Mouse (Mus musculus): ENCODE measurements around the gene Tnfrsf8. TPM values are rescaled to one million over a fixed set of nuclear protein-coding genes. Genes with fewer than 3 reads are reported as not detected.
"Not testable (repeated sequence)": the region's sequence is repeated elsewhere in the genome, so short reads cannot be mapped to it uniquely, and the experiment has no call there.

Gene Tnfrsf8
- 0.06 and 0.14 TPM in 2 replicates for polyA plus RNA-seq (2016; fragmentation: Nextera tagmentation; extraction: Ambion mirVana)

DNA sequence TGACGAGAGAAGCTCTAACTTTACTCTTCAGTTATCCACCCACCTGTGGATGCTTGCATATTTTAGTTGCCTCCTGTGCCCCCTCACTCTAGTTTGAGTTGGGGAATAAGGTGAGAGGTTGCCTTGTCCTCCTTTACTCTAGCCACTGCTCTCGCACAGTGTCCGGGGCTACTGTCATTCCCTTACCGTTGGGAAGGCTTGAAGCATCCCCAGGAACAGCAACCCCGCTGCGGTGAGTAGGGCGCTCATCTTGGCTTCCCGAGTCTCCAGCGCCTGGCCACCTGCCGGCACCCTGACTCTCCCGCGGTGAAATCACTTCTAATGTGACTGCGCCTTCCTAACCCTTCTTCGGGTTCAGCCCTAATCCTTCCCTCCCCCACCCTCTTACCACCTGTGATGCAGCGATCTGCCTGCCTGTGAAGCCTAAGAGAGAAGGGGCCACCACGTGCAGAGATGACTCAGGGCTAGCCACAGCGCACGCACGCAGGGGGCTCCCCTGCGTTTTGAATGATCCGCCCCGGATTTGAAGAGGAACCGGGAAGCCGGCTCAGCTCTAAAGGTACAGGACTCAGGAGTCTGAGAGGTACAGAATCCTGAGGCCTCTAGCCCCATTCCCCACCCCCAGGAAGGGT, at the start of gene Tnfrsf8:
Gene Tnfrsf8, minus strand, starts transcription at position 329 of the 632 bp plus-strand sequence.
- no peak within 1 kb of the TSS for H3K9ac ChIP-seq (replicated peaks)
- H3K27me3 ChIP-seq, result peaks cover 32% of the 10 kb centered on the region
- no peaks in the 10 kb centered on the region for H3K36me3 ChIP-seq
- ATAC-seq (ENCODE audit: insufficient number of reproducible peaks, insufficient read depth, low FRiP score, low TSS enrichment, low read depth), result no peak
- no peak within 1 kb of the TSS for H3K27ac ChIP-seq
- WGBS, result 3% methylated on average over 24 of the region's 24 CpGs
- H3K4me2 ChIP-seq, result no peak within 1 kb of the TSS
- H3K4me3 ChIP-seq (replicated peaks), result no peak within 1 kb of the TSS
- no peaks in the 10 kb centered on the region for H3K4me1 ChIP-seq (replicated peaks)
- H3K9me3 ChIP-seq, result no peaks in the 10 kb centered on the region

DNA sequence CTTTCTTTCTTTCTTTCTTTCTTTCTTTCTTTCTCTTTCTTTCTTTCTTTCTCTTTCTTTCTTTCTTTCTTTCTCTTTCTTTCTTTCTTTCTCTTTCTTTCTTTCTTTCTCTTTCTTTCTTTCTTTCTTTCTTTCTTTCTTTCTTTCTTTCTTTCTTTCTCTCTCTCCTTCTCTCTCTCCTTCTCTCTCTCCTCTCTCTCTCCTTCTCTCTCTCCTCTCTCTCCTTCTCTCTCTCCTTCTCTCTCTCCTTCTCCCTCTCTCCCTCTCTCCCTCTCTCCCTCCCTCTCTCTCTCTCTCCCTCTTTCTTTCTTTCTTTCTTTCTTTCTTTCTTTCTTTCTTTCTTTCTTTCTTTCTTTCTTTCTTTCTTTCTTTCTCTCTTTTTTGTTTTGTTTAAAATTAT, 46.7 kb upstream of the Tnfrsf8 start:
- H3K36me3 ChIP-seq; H3K9ac ChIP-seq (replicated peaks); H3K4me2 ChIP-seq; H3K27me3 ChIP-seq; H3K4me1 ChIP-seq (replicated peaks); H3K27ac ChIP-seq; ATAC-seq (ENCODE audit: insufficient number of reproducible peaks, insufficient read depth, low FRiP score, low TSS enrichment, low read depth); H3K4me3 ChIP-seq (replicated peaks); H3K9me3 ChIP-seq: not testable (repeated sequence)

DNA sequence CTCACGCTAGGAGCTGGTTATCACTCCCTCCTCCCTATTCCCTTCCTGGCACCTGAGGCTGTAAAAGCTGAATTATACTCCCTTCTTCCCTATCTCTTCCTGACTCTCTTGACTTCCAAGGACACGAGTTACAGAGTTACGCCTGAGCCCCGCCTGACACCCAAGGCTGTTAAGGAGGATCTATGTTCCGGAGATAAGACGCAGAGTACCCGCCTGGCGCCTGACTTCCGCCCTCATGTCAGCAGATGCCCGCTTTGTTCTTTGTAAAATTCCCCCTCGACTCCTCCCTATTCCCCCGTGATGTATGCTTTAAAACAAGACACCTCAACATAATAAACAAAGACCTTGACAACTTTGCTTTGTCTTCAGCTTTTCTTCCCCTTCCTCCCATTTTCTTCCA, 46.1 kb upstream of the Tnfrsf8 start:
- Histone ChIP-seq H3K9me3 (no peaks in the 10 kb centered on the region), H3K9ac (replicated peaks) (no peak overlapping the region), H3K4me2 (peak overlapping the region; percentile 26; the same call in 1 of the 2 replicates), H3K4me3 (replicated peaks) (no peak overlapping the region), H3K27me3 (no peaks in the 10 kb centered on the region), H3K36me3 (no peaks in the 10 kb centered on the region), H3K27ac (no peak overlapping the region), H3K4me1 (replicated peaks) (no peaks in the 10 kb centered on the region)
- ATAC-seq (ENCODE audit: insufficient number of reproducible peaks, insufficient read depth, low FRiP score, low TSS enrichment, low read depth), result no peak
- 4% methylated on average over 12 of the region's 12 CpGs for WGBS

GRCm38 (mm10) chr4:145360567-145360966, 45.6 kb upstream of the Tnfrsf8 start:
- WGBS, result 63% methylated on average over 1 of the region's 1 CpGs
- Histone ChIP-seq H3K9me3 (no peaks in the 10 kb centered on the region), H3K9ac (replicated peaks) (no peak overlapping the region), H3K27me3 (no peaks in the 10 kb centered on the region), H3K27ac (no peak overlapping the region), H3K4me3 (replicated peaks) (no peak overlapping the region), H3K4me1 (replicated peaks) (no peaks in the 10 kb centered on the region), H3K36me3 (no peaks in the 10 kb centered on the region), H3K4me2 (no peak overlapping the region)
- ATAC-seq (ENCODE audit: insufficient number of reproducible peaks, insufficient read depth, low FRiP score, low TSS enrichment, low read depth), result no peak

GRCm38 (mm10) chr4:145356234-145356633, 41.3 kb upstream of the Tnfrsf8 start:
- Histone ChIP-seq H3K9me3 (no peaks in the 10 kb centered on the region), H3K4me1 (replicated peaks) (no peaks in the 10 kb centered on the region), H3K4me2 (no peak overlapping the region), H3K27ac (no peak overlapping the region), H3K27me3 (no peaks in the 10 kb centered on the region), H3K4me3 (replicated peaks) (no peak overlapping the region), H3K36me3 (no peaks in the 10 kb centered on the region), H3K9ac (replicated peaks) (no peak overlapping the region)
- ATAC-seq (ENCODE audit: insufficient number of reproducible peaks, insufficient read depth, low FRiP score, low TSS enrichment, low read depth), result no peak

GRCm38 (mm10) chr4:145353855-145354254, 38.9 kb upstream of the Tnfrsf8 start:
- H3K27ac ChIP-seq, result no peak overlapping the region
- H3K9me3 ChIP-seq, result no peaks in the 10 kb centered on the region
- 42% methylated on average over 2 of the region's 2 CpGs for WGBS
- no peak for ATAC-seq (ENCODE audit: insufficient number of reproducible peaks, insufficient read depth, low FRiP score, low TSS enrichment, low read depth)
- H3K4me3 ChIP-seq (replicated peaks), result no peak overlapping the region
- H3K36me3 ChIP-seq, result no peaks in the 10 kb centered on the region
- no peaks in the 10 kb centered on the region for H3K4me1 ChIP-seq (replicated peaks)
- H3K27me3 ChIP-seq, result no peaks in the 10 kb centered on the region
- H3K4me2 ChIP-seq, result no peak overlapping the region
- no peak overlapping the region for H3K9ac ChIP-seq (replicated peaks)

DNA sequence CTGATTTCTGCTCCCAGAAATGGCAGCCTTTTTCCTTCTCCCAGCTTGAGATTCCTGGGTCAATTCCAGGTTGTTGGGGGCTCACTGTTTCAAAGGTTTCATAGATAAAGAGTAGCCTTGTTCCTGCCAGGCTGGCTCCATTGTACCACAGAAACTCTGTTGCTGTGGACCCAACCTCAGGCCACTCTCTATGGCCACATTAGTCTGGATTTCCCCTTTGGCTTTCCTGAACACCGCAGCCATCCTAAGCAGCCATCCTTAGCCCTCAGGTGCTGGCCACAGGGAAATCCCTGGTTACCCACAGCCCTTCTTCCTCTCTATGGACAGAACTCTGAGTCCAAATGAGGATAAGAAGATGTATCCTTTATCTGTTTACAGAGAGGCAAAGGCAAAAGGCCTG, 30.0 kb upstream of the Tnfrsf8 start:
- Histone ChIP-seq H3K27me3 (no peaks in the 10 kb centered on the region), H3K9me3 (no peaks in the 10 kb centered on the region), H3K4me2 (no peak overlapping the region), H3K9ac (replicated peaks) (no peak overlapping the region), H3K4me3 (replicated peaks) (no peak overlapping the region), H3K4me1 (replicated peaks) (no peaks in the 10 kb centered on the region), H3K27ac (no peak overlapping the region), H3K36me3 (no peaks in the 10 kb centered on the region)
- 93% methylated on average over 1 of the region's 1 CpGs for whole genome bisulfite sequencing
- ATAC-seq (ENCODE audit: insufficient number of reproducible peaks, insufficient read depth, low FRiP score, low TSS enrichment, low read depth), result no peak

- no peaks in the 10 kb centered on the region for H3K36me3 ChIP-seq
- WGBS, result 88% methylated on average over 6 of the region's 6 CpGs
- no peaks in the 10 kb centered on the region for H3K9me3 ChIP-seq
- no peaks in the 10 kb centered on the region for H3K27me3 ChIP-seq
- H3K27ac ChIP-seq, result no peak overlapping the region
- H3K4me2 ChIP-seq, result no peak overlapping the region
- no peaks in the 10 kb centered on the region for H3K4me1 ChIP-seq (replicated peaks)
- H3K9ac ChIP-seq (replicated peaks), result no peak overlapping the region
- no peak for ATAC-seq (ENCODE audit: insufficient number of reproducible peaks, insufficient read depth, low FRiP score, low TSS enrichment, low read depth)
- no peak overlapping the region for H3K4me3 ChIP-seq (replicated peaks)
Measured at GRCm38 (mm10) chr4:145341879-145342809, 27.2 kb upstream of the Tnfrsf8 start.

- no peak overlapping the region for H3K4me2 ChIP-seq
- 75% methylated on average over 9 of the region's 9 CpGs for WGBS
- H3K27me3 ChIP-seq, result no peaks in the 10 kb centered on the region
- no peaks in the 10 kb centered on the region for H3K36me3 ChIP-seq
- no peak for ATAC-seq (ENCODE audit: insufficient number of reproducible peaks, insufficient read depth, low FRiP score, low TSS enrichment, low read depth)
- H3K4me3 ChIP-seq (replicated peaks), result no peak overlapping the region
- H3K4me1 ChIP-seq (replicated peaks), result no peaks in the 10 kb centered on the region
- H3K9me3 ChIP-seq, result no peaks in the 10 kb centered on the region
- no peak overlapping the region for H3K9ac ChIP-seq (replicated peaks)
- H3K27ac ChIP-seq, result no peak overlapping the region
Measured at GRCm38 (mm10) chr4:145337906-145338858, 23.2 kb upstream of the Tnfrsf8 start.

DNA sequence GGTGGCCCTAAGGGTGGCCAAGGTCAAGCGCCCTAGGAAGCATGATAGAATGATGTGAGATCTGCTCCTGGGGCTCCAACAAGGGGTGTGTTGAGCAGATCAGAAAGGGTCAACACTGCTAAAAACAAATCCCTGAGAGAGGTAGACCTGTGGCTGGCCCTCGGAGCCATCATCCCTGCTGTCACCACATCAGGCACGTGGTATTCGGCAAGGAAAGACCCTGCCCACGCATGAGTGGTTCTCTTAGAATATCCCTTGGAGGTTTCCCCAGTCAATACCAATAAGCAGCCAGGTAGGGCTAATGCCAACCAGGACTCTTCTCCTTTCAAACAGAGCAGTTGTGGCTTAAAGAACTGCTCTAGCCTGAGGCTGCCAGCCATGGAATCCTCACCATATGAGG, 21.6 kb upstream of the Tnfrsf8 start:
- WGBS, result 90% methylated on average over 5 of the region's 5 CpGs
- Histone ChIP-seq H3K4me3 (replicated peaks) (no peak overlapping the region), H3K27me3 (no peaks in the 10 kb centered on the region), H3K4me1 (replicated peaks) (no peaks in the 10 kb centered on the region), H3K9me3 (no peaks in the 10 kb centered on the region), H3K4me2 (no peak overlapping the region), H3K9ac (replicated peaks) (no peak overlapping the region), H3K36me3 (no peaks in the 10 kb centered on the region), H3K27ac (no peak overlapping the region)
- ATAC-seq (ENCODE audit: insufficient number of reproducible peaks, insufficient read depth, low FRiP score, low TSS enrichment, low read depth), result no peak

GRCm38 (mm10) chr4:145336019-145336418, 21.1 kb upstream of the Tnfrsf8 start:
- 83% methylated on average over 1 of the region's 1 CpGs for WGBS
- no peaks in the 10 kb centered on the region for H3K4me1 ChIP-seq (replicated peaks)

More at GRCm38 (mm10) chr4:145336019-145336418, 21.1 kb upstream of the Tnfrsf8 start:
- Histone ChIP-seq H3K27ac (no peak overlapping the region), H3K9me3 (no peaks in the 10 kb centered on the region), H3K27me3 (no peaks in the 10 kb centered on the region), H3K9ac (replicated peaks) (no peak overlapping the region), H3K36me3 (no peaks in the 10 kb centered on the region), H3K4me2 (no peak overlapping the region), H3K4me3 (replicated peaks) (no peak overlapping the region)
- no peak for ATAC-seq (ENCODE audit: insufficient number of reproducible peaks, insufficient read depth, low FRiP score, low TSS enrichment, low read depth)

Measured in limb, embryonic 12.5 days (tissue).